8 mouse cellular contexts compared by ENCODE assay signal in genomic region chrX:13224902-13225301, GRCm38 (mm10). TPM values are rescaled to one million over a fixed set of nuclear protein-coding genes. Genes with fewer than 3 reads are reported as not detected.
DNase-seq lines count a peak whose midpoint lies in the region; ATAC-seq lines count a peak whose summit lies in the region.

No protein-coding gene starts in this region.

- no peak for DNase-seq in frontal cortex, postnatal 36 days (ENCODE audit: low spot score in 2 of 2)
- DNase-seq in neural tube, embryonic 11.5 days (ENCODE audit: low spot score) = no peak
- no peak for DNase-seq in neural tube, embryonic 10.5 days (ENCODE audit: extremely low spot score, low spot score)
- DNase-seq in splenic B cell, adult 2 months (ENCODE audit: low read depth, low spot score) = peak; percentile 65
- DNase-seq in heart, adult 8-10 months (ENCODE audit: low spot score) = no peak
- DNase-seq in frontal cortex, postnatal 25 days (ENCODE audit: low spot score in 2 of 2) = no peak

- H3K36me3 ChIP-seq in neural tube, embryonic 11.5 days (ENCODE audit: control insufficient read depth, insufficient read depth, low read length) = no peaks in the 10 kb centered on the region
- H3K36me3 ChIP-seq in splenic B cell, adult 2 months (ENCODE audit: control insufficient read depth, insufficient read depth, low read length, poor library complexity, severe bottlenecking) = no peaks in the 10 kb centered on the region

- no peaks in the 10 kb centered on the region for H3K27me3 ChIP-seq in neural tube, embryonic 11.5 days (ENCODE audit: control insufficient read depth, insufficient read depth, low read length)
- H3K27me3 ChIP-seq in splenic B cell, adult 2 months (ENCODE audit: control insufficient read depth, insufficient read depth, low read length, poor library complexity, severe bottlenecking) = no peaks in the 10 kb centered on the region

- H3K9me3 ChIP-seq in neural tube, embryonic 11.5 days (ENCODE audit: control insufficient read depth, low read length) = no peaks in the 10 kb centered on the region

- 9% methylated on average over 3 of the region's 3 CpGs for WGBS in neural tube, embryonic 11.5 days

- no peaks in the 10 kb centered on the region for H3K4me1 ChIP-seq in neural tube, embryonic 11.5 days (ENCODE audit: control insufficient read depth, insufficient read depth, low read length)

- no peak overlapping the region for H3K9ac ChIP-seq in neural tube, embryonic 11.5 days (ENCODE audit: low read length)

- no peak overlapping the region for H3K4me2 ChIP-seq in neural tube, embryonic 11.5 days (ENCODE audit: low read depth)

- peak; percentile 67 for ATAC-seq in frontal cortex, adult (ENCODE audit: low TSS enrichment)
- 0 out of 2 replicates have a peak, but pooled peaks have one; percentile 53 for ATAC-seq in neural tube, embryonic 11.5 days (ENCODE audit: insufficient read depth, low FRiP score, low TSS enrichment)
- peak; percentile 64 for ATAC-seq in erythroblast, adult 5-6 weeks (replicated peaks; ENCODE audit: low FRiP score, poor library complexity, severe bottlenecking)

- H3K4me3 ChIP-seq in neural tube, embryonic 11.5 days (ENCODE audit: low read depth, low read length) = no peak overlapping the region

- H3K27ac ChIP-seq in neural tube, embryonic 11.5 days (ENCODE audit: low read depth, low read length) = no peak overlapping the region

RNA-seq across cellular contexts. Expression of gene Ddx3x, which starts 55.9 kb away (rescaled TPM):
- polyA plus RNA-seq in neural tube, embryonic 11.5 days (2014; fragmentation: Nextera tagmentation; extraction: Ambion mirVana) = 186 and 187 TPM in 2 replicates
- total RNA-seq in erythroblast, adult 5-6 weeks (2015; ENCODE audit: low replicate concordance) = 61.2 and 65.3 TPM in 2 replicates
- total RNA-seq in erythroblast, adult 5-6 weeks (2017; ENCODE audit: low replicate concordance) = 87.1 and 90.4 TPM in 2 replicates
- total RNA-seq in heart, adult 8-10 months (2022) = 100 to 1,000 TPM; 112 to 195 (median 144) TPM
